Mouse (Mus musculus) liver, adult 2 months (tissue): ENCODE measurements around the gene Npdc1. TPM values are rescaled to one million over a fixed set of nuclear protein-coding genes. Genes with fewer than 3 reads are reported as not detected.

Experiments
- DNase-seq: peaks from one replicate; pipeline ENCODE4 v3.0.0-alpha.2; 2011; ENCODE audit warnings: low read depth, low spot score; ENCODE audit errors: extremely low read depth
- H3K27ac ChIP-seq: fragments of 200-500 bp; replicated peaks from 2 replicates; pipeline ENCODE4 v1.5.1; 2012; ENCODE audit warnings: low read depth, mild to moderate bottlenecking, control low read depth, inconsistent platforms, low read length; ENCODE audit not compliant: insufficient read depth
- H3K27me3 ChIP-seq: fragments of 200-500 bp; 2 replicates; pipeline ENCODE4 v1.6.1; 2012; ENCODE audit warnings: mild to moderate bottlenecking, moderate library complexity, low read length, inconsistent platforms; ENCODE audit not compliant: control insufficient read depth, insufficient read depth
- H3K36me3 ChIP-seq: fragments of 200-500 bp; 2 replicates; pipeline ENCODE4 v1.6.1; 2012; ENCODE audit warnings: low read length, inconsistent platforms; ENCODE audit not compliant: control insufficient read depth, insufficient read depth
- H3K4me1 ChIP-seq: fragments of 200-500 bp; 2 replicates; pipeline ENCODE4 v1.6.1; 2011; ENCODE audit warnings: low read length; ENCODE audit not compliant: control insufficient read depth, insufficient read depth
- H3K4me3 ChIP-seq: fragments of 200-500 bp; 2 replicates; pipeline ENCODE4 v1.5.1; 2011; ENCODE audit warnings: low read depth, mild to moderate bottlenecking, control low read depth, low read length, moderate library complexity; ENCODE audit not compliant: insufficient read depth
- H3K79me2 ChIP-seq: fragments of 200-500 bp; 2 replicates; pipeline ENCODE4 v1.6.1; 2012; ENCODE audit warnings: inconsistent platforms, mild to moderate bottlenecking, low read length, moderate library complexity; ENCODE audit not compliant: control insufficient read depth, insufficient read depth
- H3K9ac ChIP-seq: fragments of 200-500 bp; 2 replicates; pipeline ENCODE4 v1.6.1; 2012; ENCODE audit warnings: low read depth, mild to moderate bottlenecking, control low read depth, inconsistent platforms, low read length
- CTCF ChIP-seq: fragments of 200-500 bp; IDR thresholded peaks from 2 replicates; pipeline ENCODE4 v1.5.1; 2011; ENCODE audit warnings: low read depth, low read length, control low read depth
- POLR2A ChIP-seq: fragments of 200-500 bp; IDR thresholded peaks from 2 replicates; pipeline ENCODE4 v1.6.1; 2011; ENCODE audit warnings: low read length, control low read depth; ENCODE audit not compliant: insufficient read depth; ENCODE audit errors: extremely low read depth
- WGBS: fragments of 180-500 bp; shearing (Covaris S2); methylation state at CpG from one replicate; pipeline ENCODE4 v1.1.7; 2018; 5-methylcytosine and 5-hydroxymethylcytosine counted together
- polyA plus RNA-seq: library from polyadenylated mRNA; depleted of rRNA; stranded (reverse); fragments of >200 nt; gene quantifications from 2 replicates; pipeline ENCODE4 v1.2.3, GENCODE M21; 2012
- total RNA-seq: library from RNA; depleted of rRNA; stranded (reverse); fragments of >200 nt; gene quantifications from 2 replicates; pipeline ENCODE4 v1.2.3, GENCODE M21; 2014

Gene Npdc1
- total and polyA plus RNA-seq, 2 experiments: 1.7 to 8.9 TPM

DNA sequence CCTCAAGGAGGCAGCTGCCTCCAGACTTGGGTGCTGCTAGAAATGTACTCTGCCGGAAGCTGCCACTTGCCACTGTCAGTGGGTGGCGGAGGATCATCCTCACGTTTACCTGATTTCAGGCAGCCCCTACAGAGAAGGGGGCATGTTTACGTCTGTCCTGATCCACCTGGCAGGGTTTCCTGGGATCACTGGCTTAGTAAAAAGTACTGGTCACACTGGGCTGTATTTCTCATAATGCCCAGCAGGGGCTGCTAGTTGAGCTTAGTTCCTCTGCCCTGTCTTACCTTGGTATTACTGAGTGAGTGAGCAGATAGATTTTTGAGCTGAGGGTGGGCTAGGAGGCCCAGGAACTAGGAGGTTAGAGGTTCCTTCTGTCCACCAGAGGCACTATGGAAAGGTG, 22.6 kb upstream of the Npdc1 start:
- H3K4me1 ChIP-seq: peaks cover 5% of the 10 kb centered on the region; the same call in 1 of the 2 replicates
- TF ChIP-seq CTCF (peak; percentile 62), POLR2A (no peak)
- peak; percentile 33 for DNase-seq
- no peaks in the 10 kb centered on the region for H3K36me3 ChIP-seq
- WGBS: 65% methylated on average over 4 of the region's 4 CpGs
- H3K9ac ChIP-seq: no peak overlapping the region
- H3K27ac ChIP-seq: no peak overlapping the region
- H3K4me3 ChIP-seq: no peak overlapping the region
- H3K27me3 ChIP-seq: peaks cover 8% of the 10 kb centered on the region
- H3K79me2 ChIP-seq: no peaks in the 10 kb centered on the region

DNA sequence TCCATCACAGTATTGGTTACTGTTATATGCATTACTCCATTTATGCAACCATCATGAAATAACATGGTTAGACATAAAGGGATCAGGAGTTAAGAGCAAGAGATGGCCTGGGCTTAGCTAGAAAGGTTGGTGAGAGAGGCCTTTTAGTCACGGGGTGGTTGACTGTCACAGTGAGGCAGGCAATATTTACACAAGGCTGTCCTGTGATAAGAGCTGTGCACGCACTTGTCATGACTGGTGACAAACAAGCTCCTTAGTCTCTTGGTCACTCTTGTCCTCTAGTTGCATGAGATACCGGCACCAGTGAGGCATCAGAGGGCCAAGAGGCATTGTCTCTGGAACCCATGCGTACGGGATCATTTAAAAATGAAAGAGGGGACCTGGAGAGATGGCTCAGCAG, 14.7 kb upstream of the Npdc1 start:
- no peak overlapping the region for H3K27ac ChIP-seq
- no peak overlapping the region for H3K9ac ChIP-seq
- DNase-seq: no peak
- H3K4me1 ChIP-seq: 0 out of 2 replicates have a peak, but pooled peaks cover 3% of the 10 kb centered on the region
- H3K36me3 ChIP-seq: no peaks in the 10 kb centered on the region
- WGBS: 37% methylated on average over 5 of the region's 5 CpGs
- TF ChIP-seq CTCF: no peak
- no peak for TF ChIP-seq POLR2A
- H3K27me3 ChIP-seq: no peaks in the 10 kb centered on the region; the same call in 1 of the 2 replicates
- no peak overlapping the region for H3K4me3 ChIP-seq
- no peaks in the 10 kb centered on the region for H3K79me2 ChIP-seq

DNA sequence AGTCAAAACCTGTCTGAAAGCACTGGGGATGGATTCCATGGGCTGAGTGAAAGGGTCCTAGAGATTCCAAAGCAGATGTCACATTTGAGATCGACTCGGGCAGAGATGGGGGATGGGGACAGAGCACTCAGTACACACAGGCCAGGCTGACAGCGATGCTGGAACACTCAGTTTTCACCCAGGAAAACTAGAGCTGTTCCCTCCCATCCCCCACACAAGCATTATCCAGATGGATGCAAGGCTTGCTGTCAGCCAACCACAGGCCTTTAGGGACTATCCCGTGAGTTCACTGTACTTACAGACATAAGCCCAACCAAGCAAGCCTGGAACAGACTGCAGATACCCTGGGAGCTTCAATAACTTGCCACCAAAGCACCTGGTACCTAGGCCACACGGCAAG, 7.9 kb upstream of the Npdc1 start:
- no peaks in the 10 kb centered on the region for H3K27me3 ChIP-seq
- no peaks in the 10 kb centered on the region for H3K36me3 ChIP-seq
- WGBS: 74% methylated on average over 5 of the region's 5 CpGs
- no peak for DNase-seq
- no peak for TF ChIP-seq CTCF
- TF ChIP-seq POLR2A: no peak
- no peaks in the 10 kb centered on the region for H3K79me2 ChIP-seq
- peaks cover 1% of the 10 kb centered on the region; the same call in 1 of the 2 replicates for H3K4me1 ChIP-seq
- no peak overlapping the region for H3K4me3 ChIP-seq
- H3K9ac ChIP-seq: no peak overlapping the region
- H3K27ac ChIP-seq: no peak overlapping the region

DNA sequence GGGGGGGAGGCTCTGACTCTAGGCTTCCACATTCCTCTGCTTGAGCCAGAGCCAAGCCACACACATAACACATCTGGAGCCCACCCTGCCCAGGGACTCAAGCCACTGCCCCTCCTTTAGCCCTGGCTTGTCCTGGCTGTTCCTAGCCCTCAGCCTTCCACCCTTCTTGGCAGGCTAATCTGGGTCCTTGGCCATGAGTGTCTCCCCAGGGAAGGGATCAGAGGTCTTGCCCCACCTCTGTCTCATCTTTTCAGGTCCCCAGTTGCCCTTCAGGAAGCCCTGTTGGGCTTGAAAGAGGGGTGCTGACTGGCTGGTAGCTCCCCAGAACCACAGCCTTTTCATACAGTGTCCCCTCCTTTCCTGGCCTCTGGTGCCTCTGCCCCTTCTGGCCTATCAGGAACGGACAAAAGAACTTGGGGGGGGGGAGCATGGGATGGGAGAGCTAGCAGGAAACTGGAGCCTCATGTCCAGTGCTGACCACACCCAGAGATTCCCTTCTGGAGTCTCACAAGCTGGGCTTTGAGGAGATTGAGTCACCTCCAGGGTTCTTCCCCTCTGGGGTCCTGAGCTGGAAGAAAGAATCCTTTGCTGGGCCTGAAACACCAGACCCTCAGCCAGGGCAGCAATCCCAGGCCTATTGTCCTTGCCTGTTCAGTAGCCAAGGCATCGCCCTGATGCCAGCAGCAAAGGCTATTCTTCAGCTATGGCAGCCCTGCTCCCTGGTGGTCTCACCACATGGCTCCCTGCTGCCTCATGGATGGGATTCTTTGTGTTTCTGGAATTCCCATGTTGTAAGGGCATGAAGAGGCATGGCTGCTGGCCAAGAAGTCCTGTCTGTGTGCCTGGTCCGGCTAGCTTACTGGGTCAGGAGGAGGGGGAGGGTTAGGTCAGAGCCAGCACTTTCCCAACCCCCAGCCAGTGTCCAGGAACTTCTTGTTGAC, 4.6 kb upstream of the Npdc1 start:
- H3K9ac ChIP-seq: no peak overlapping the region
- 52% methylated on average over 3 of the region's 3 CpGs for WGBS
- no peak for DNase-seq
- TF ChIP-seq POLR2A (no peak), CTCF (no peak)
- H3K79me2 ChIP-seq: no peaks in the 10 kb centered on the region
- no peaks in the 10 kb centered on the region for H3K36me3 ChIP-seq
- no peak overlapping the region for H3K27ac ChIP-seq
- no peak overlapping the region for H3K4me3 ChIP-seq
- H3K27me3 ChIP-seq: no peaks in the 10 kb centered on the region
- H3K4me1 ChIP-seq: peaks cover 3% of the 10 kb centered on the region; the same call in 1 of the 2 replicates

DNA sequence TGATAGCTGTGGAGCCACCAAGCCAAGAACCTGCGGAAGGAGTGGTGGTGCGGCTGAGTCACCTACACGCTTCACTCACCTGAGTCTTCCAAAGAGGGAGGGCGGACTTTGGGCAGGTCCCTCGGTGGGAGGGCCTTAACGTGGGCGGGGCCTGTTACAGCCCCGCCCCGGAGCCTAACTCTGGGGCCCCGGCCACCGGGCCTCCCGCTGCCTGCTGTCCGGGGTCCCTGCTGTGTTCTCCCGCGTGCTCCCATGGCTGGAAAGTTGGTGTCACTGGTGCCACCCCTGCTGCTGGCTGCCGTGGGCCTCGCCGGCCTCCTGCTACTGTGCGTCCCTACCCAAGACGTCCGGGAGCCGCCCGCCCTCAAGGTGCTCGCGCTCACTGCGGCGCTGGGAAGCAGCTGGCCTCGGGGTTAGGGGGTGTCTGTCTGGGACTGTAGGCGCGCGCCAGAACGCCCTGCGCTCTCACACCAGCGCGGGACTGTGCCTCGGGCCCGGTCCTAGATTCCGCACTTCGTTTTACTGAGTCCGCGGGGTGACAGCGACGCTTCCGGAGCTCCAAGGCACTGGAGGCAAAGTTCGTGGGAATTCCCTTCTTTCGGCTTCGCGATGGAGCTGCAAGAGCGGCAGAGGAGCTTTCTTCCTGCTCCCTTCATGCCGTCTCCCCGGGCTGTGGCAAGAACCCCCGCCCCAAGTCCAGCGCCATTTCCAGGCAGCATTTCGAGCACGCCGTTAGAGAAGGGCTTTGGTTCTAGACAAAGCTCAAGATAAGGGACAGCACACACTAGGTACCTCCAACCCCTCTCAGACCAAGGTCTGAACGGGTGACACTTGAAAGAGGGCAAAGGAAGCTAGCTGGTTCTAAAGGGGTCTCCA, 3.2 kb upstream of the Npdc1 start, which contains the start of gene Entpd2:
Entpd2 (plus strand) TSS at position 154 of the 876 bp plus-strand sequence.
- 3% methylated on average over 57 of the region's 57 CpGs for WGBS
- Histone ChIP-seq H3K27me3 (no peaks in the 10 kb centered on the region), H3K9ac (peak within 1 kb of the TSS; percentile 85), H3K27ac (no peak within 1 kb of the TSS), H3K4me1 (peaks cover 3% of the 10 kb centered on the region; the same call in 1 of the 2 replicates), H3K4me3 (peak within 1 kb of the TSS; percentile 76), H3K36me3 (no peaks in the 10 kb centered on the region), H3K79me2 (no peaks in the 10 kb centered on the region)
- 0 out of 2 replicates have a peak, but pooled peaks have one; percentile 26 for TF ChIP-seq POLR2A
- peak; percentile 43 for TF ChIP-seq CTCF
- DNase-seq: peak; percentile 40
